Mouse (Mus musculus) testis, adult 2 months (tissue): ENCODE measurements at regions not wholly inside any gene's neighbourhood (a gene's known extent, or its start where the extent isn't known, plus 50 kb on each side); places are given as distances from the start of the nearest gene placed in this dataset.

Experiments
- H3K27ac ChIP-seq: fragments of 200-500 bp; 2 replicates; pipeline ENCODE4 v1.5.1; 2012; ENCODE audit warnings: low read depth, low read length; ENCODE audit not compliant: control insufficient read depth, insufficient read depth
- H3K27me3 ChIP-seq: fragments of 200-500 bp; 2 replicates; pipeline ENCODE4 v1.6.1; 2012; ENCODE audit warnings: mild to moderate bottlenecking, low read length, moderate library complexity; ENCODE audit not compliant: control insufficient read depth, insufficient read depth
- H3K36me3 ChIP-seq: fragments of 200-500 bp; 2 replicates; pipeline ENCODE4 v1.6.1; 2012; ENCODE audit warnings: mild to moderate bottlenecking, low read length; ENCODE audit not compliant: control insufficient read depth, insufficient read depth
- H3K4me1 ChIP-seq: fragments of 200-500 bp; 2 replicates; pipeline ENCODE4 v1.6.1; 2012; ENCODE audit warnings: low read length; ENCODE audit not compliant: control insufficient read depth, insufficient read depth
- H3K4me3 ChIP-seq: fragments of 200-500 bp; 2 replicates; pipeline ENCODE4 v1.5.1; 2012; ENCODE audit warnings: low read depth, mild to moderate bottlenecking, low read length, moderate library complexity, mixed read lengths; ENCODE audit not compliant: control insufficient read depth
- CTCF ChIP-seq: fragments of 200-500 bp; IDR thresholded peaks from 2 replicates; pipeline ENCODE4 v1.5.1; 2012; ENCODE audit warnings: low read depth, mild to moderate bottlenecking, inconsistent platforms, low read length, moderate library complexity; ENCODE audit not compliant: control insufficient read depth, insufficient read depth, insufficient replicate concordance
- POLR2A ChIP-seq: fragments of 200-500 bp; IDR thresholded peaks from 2 replicates; pipeline ENCODE4 v1.6.1; 2012; ENCODE audit warnings: low read depth, mild to moderate bottlenecking, inconsistent platforms, low read length, moderate library complexity; ENCODE audit not compliant: control insufficient read depth

GRCm38 (mm10) chr7:70516741-70517140 is 150.2 kb upstream of the Nr2f2 start:
- Histone ChIP-seq H3K36me3 (no peaks in the 10 kb centered on the region), H3K27ac (no peak overlapping the region), H3K4me3 (no peak overlapping the region), H3K27me3 (no peaks in the 10 kb centered on the region), H3K4me1 (no peaks in the 10 kb centered on the region)
- TF ChIP-seq POLR2A (no peak), CTCF (no peak)

- H3K4me3 ChIP-seq, result no peak overlapping the region
- no peaks in the 10 kb centered on the region for H3K36me3 ChIP-seq
- H3K27me3 ChIP-seq, result no peaks in the 10 kb centered on the region
- H3K27ac ChIP-seq, result no peak overlapping the region
- H3K4me1 ChIP-seq, result no peaks in the 10 kb centered on the region
- TF ChIP-seq POLR2A (no peak), CTCF (no peak)
Measured at GRCm38 (mm10) chr7:70515341-70515851, 148.9 kb upstream of the Nr2f2 start.

GRCm38 (mm10) chr7:70514666-70515065 is 148.1 kb upstream of the Nr2f2 start:
- TF ChIP-seq POLR2A (no peak), CTCF (no peak)
- no peak overlapping the region for H3K27ac ChIP-seq
- H3K4me3 ChIP-seq, result no peak overlapping the region
- H3K4me1 ChIP-seq, result no peaks in the 10 kb centered on the region
- H3K27me3 ChIP-seq, result no peaks in the 10 kb centered on the region
- no peaks in the 10 kb centered on the region for H3K36me3 ChIP-seq

GRCm38 (mm10) chr7:70512354-70512753 is 145.8 kb upstream of the Nr2f2 start:
- Histone ChIP-seq H3K4me1 (no peaks in the 10 kb centered on the region), H3K27me3 (no peaks in the 10 kb centered on the region), H3K27ac (no peak overlapping the region), H3K4me3 (no peak overlapping the region), H3K36me3 (no peaks in the 10 kb centered on the region)
- no peak for TF ChIP-seq CTCF
- no peak for TF ChIP-seq POLR2A

- Histone ChIP-seq H3K27me3 (no peaks in the 10 kb centered on the region), H3K4me1 (no peaks in the 10 kb centered on the region), H3K27ac (no peak overlapping the region), H3K4me3 (no peak overlapping the region), H3K36me3 (no peaks in the 10 kb centered on the region)
- TF ChIP-seq CTCF (no peak), POLR2A (no peak)
Measured at GRCm38 (mm10) chr7:70505671-70506181, 139.2 kb upstream of the Nr2f2 start.

GRCm38 (mm10) chr7:70501821-70502220 is 135.3 kb upstream of the Nr2f2 start:
- Histone ChIP-seq H3K36me3 (no peaks in the 10 kb centered on the region), H3K4me3 (no peak overlapping the region), H3K27me3 (no peaks in the 10 kb centered on the region), H3K4me1 (no peaks in the 10 kb centered on the region), H3K27ac (no peak overlapping the region)
- TF ChIP-seq POLR2A, result no peak
- no peak for TF ChIP-seq CTCF

GRCm38 (mm10) chr7:70496541-70497154 is 130.1 kb upstream of the Nr2f2 start:
- H3K4me1 ChIP-seq, result no peaks in the 10 kb centered on the region
- H3K4me3 ChIP-seq, result no peak overlapping the region
- no peak overlapping the region for H3K27ac ChIP-seq
- H3K36me3 ChIP-seq, result no peaks in the 10 kb centered on the region
- TF ChIP-seq POLR2A (no peak), CTCF (no peak)
- H3K27me3 ChIP-seq, result no peaks in the 10 kb centered on the region
